Mouse (Mus musculus) testis, adult 2 months (tissue): ENCODE data around the gene Uxs1. TPM values are rescaled to one million over a fixed set of nuclear protein-coding genes. Genes with fewer than 3 reads are reported as not detected.

Source experiments
- H3K27ac ChIP-seq: fragments of 200-500 bp; 2 replicates; pipeline ENCODE4 v1.5.1; 2012; ENCODE audit warnings: low read depth, low read length; ENCODE audit not compliant: control insufficient read depth, insufficient read depth
- H3K27me3 ChIP-seq: fragments of 200-500 bp; 2 replicates; pipeline ENCODE4 v1.6.1; 2012; ENCODE audit warnings: mild to moderate bottlenecking, low read length, moderate library complexity; ENCODE audit not compliant: control insufficient read depth, insufficient read depth
- H3K36me3 ChIP-seq: fragments of 200-500 bp; 2 replicates; pipeline ENCODE4 v1.6.1; 2012; ENCODE audit warnings: mild to moderate bottlenecking, low read length; ENCODE audit not compliant: control insufficient read depth, insufficient read depth
- H3K4me1 ChIP-seq: fragments of 200-500 bp; 2 replicates; pipeline ENCODE4 v1.6.1; 2012; ENCODE audit warnings: low read length; ENCODE audit not compliant: control insufficient read depth, insufficient read depth
- H3K4me3 ChIP-seq: fragments of 200-500 bp; 2 replicates; pipeline ENCODE4 v1.5.1; 2012; ENCODE audit warnings: low read depth, mild to moderate bottlenecking, low read length, moderate library complexity, mixed read lengths; ENCODE audit not compliant: control insufficient read depth
- CTCF ChIP-seq: fragments of 200-500 bp; IDR thresholded peaks from 2 replicates; pipeline ENCODE4 v1.5.1; 2012; ENCODE audit warnings: low read depth, mild to moderate bottlenecking, inconsistent platforms, low read length, moderate library complexity; ENCODE audit not compliant: control insufficient read depth, insufficient read depth, insufficient replicate concordance
- POLR2A ChIP-seq: fragments of 200-500 bp; IDR thresholded peaks from 2 replicates; pipeline ENCODE4 v1.6.1; 2012; ENCODE audit warnings: low read depth, mild to moderate bottlenecking, inconsistent platforms, low read length, moderate library complexity; ENCODE audit not compliant: control insufficient read depth
- polyA plus RNA-seq: library from polyadenylated mRNA; depleted of rRNA; stranded (reverse); fragments of >200 nt; gene quantifications from 2 replicates; pipeline ENCODE4 v1.2.3, GENCODE M21; 2012

Uxs1 gene
- polyA plus RNA-seq, 1 experiment: 23.7 TPM

- TF ChIP-seq POLR2A (no peak), CTCF (no peak)
- H3K36me3 ChIP-seq: no peaks in the 10 kb centered on the region
These were observed 23.6 kb downstream of the Uxs1 start for GRCm38 (mm10) chr1:43803906-43804474.

DNA sequence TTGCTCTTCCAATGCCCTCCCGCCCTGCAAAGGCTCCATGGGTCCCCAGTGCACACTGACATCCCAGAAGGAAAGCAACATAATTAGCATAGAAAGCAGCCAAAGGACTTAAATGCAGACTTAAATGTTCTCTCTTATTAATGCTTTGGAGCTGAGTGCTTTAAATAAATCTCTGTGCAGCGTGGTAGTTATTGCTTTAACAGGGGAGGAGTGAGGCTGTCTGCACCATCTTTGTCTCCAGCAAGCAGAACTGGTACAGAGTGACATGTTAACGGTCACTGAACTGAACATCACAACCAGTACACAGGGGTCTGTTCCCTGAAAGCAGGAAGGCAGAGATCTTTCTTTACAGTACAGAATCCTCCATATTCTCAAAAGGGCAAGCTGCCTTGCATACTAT is 29.6 kb downstream of the Uxs1 start:
- H3K4me1 ChIP-seq: no peaks in the 10 kb centered on the region
- no peak for TF ChIP-seq POLR2A
- TF ChIP-seq CTCF: no peak
- no peaks in the 10 kb centered on the region for H3K27me3 ChIP-seq
- no peak overlapping the region for H3K27ac ChIP-seq
- H3K4me3 ChIP-seq: no peak overlapping the region
- H3K36me3 ChIP-seq: no peaks in the 10 kb centered on the region

More at GRCm38 (mm10) chr1:43803906-43804474, 23.6 kb downstream of the Uxs1 start:
- Histone ChIP-seq H3K4me1 (no peaks in the 10 kb centered on the region), H3K4me3 (no peak overlapping the region), H3K27me3 (no peaks in the 10 kb centered on the region), H3K27ac (no peak overlapping the region)

GRCm38 (mm10) chr1:43789765-43790164 is 37.8 kb downstream of the Uxs1 start:
- no peaks in the 10 kb centered on the region for H3K36me3 ChIP-seq
- H3K27ac ChIP-seq: no peak overlapping the region
- H3K27me3 ChIP-seq: no peaks in the 10 kb centered on the region
- no peak for TF ChIP-seq POLR2A
- no peak for TF ChIP-seq CTCF
- H3K4me3 ChIP-seq: no peak overlapping the region
- no peaks in the 10 kb centered on the region for H3K4me1 ChIP-seq

GRCm38 (mm10) chr1:43786711-43787110 is 40.9 kb downstream of the Uxs1 start:
- no peaks in the 10 kb centered on the region for H3K27me3 ChIP-seq
- TF ChIP-seq CTCF (no peak), POLR2A (no peak)
- no peaks in the 10 kb centered on the region for H3K36me3 ChIP-seq
- no peak overlapping the region for H3K4me3 ChIP-seq
- no peaks in the 10 kb centered on the region for H3K4me1 ChIP-seq
- no peak overlapping the region for H3K27ac ChIP-seq

GRCm38 (mm10) chr1:43785316-43785715 is 42.3 kb downstream of the Uxs1 start:
- Histone ChIP-seq H3K27me3 (no peaks in the 10 kb centered on the region), H3K4me3 (no peak overlapping the region), H3K4me1 (no peaks in the 10 kb centered on the region), H3K36me3 (no peaks in the 10 kb centered on the region), H3K27ac (no peak overlapping the region)
- no peak for TF ChIP-seq POLR2A
- TF ChIP-seq CTCF: no peak

DNA sequence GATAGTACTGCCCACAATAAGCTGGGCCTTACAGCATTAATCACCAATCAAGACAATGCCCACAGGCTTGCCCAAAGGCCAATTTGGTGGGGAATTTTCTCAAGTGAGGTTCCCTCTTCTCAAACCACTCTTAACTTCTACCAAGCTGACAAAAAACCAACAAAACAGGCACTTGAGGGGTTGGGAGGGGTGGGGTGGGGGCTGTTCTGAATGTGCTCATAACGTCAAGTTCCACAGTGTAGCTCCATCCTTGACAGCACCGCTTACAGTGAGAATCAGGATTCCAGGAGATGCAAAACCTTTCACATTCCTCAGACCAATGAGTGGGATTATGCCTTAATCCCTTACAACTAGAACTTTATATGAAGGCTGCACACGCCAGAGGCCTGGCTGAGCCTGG is 44.4 kb downstream of the Uxs1 start:
- H3K4me3 ChIP-seq: no peak overlapping the region
- H3K4me1 ChIP-seq: no peaks in the 10 kb centered on the region
- no peaks in the 10 kb centered on the region for H3K27me3 ChIP-seq
- H3K36me3 ChIP-seq: no peaks in the 10 kb centered on the region
- TF ChIP-seq CTCF: no peak
- no peak for TF ChIP-seq POLR2A
- no peak overlapping the region for H3K27ac ChIP-seq

DNA sequence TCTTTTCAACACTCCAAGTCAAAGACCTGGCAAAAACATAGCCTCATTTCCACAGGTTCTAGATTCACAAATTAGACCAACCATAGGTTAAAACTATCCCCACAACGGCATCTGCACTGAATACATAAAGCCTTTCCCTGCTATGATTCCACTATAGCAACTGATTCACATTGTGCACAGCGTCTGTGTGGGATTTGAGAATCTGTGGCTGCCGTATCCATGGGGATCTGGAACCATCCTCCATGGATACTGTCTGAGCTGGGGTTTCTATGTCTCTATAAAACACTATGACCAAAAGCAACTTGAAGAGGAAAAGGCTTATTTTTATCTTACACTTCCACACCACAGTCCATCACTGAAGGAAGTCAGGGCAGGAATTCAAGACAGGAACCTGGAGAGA is 44.9 kb downstream of the Uxs1 start:
- no peak overlapping the region for H3K4me3 ChIP-seq
- no peaks in the 10 kb centered on the region for H3K4me1 ChIP-seq
- TF ChIP-seq CTCF (no peak), POLR2A (no peak)
- no peak overlapping the region for H3K27ac ChIP-seq
- no peaks in the 10 kb centered on the region for H3K36me3 ChIP-seq
- no peaks in the 10 kb centered on the region for H3K27me3 ChIP-seq

DNA sequence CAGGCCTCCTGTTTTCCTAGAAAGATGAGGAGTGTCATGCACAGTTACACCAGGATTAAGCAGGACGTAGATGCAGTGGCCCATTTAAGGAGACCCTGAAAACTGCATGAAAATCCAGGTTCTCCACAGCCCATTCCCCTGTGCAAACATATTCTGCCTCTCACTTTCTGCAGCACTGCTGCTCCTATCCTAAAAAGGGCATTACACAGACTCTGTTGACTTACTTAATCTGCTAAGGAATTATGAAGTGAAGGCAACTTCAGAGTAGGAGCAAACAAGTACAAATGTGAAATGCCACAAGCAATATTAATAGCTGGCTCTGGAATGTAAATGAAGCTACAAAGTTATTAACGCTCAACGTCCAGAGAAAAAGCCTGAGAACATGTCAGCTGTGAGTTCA is 45.9 kb downstream of the Uxs1 start:
- Histone ChIP-seq H3K4me3 (no peak overlapping the region), H3K4me1 (no peaks in the 10 kb centered on the region), H3K36me3 (no peaks in the 10 kb centered on the region), H3K27me3 (no peaks in the 10 kb centered on the region), H3K27ac (no peak overlapping the region)
- no peak for TF ChIP-seq POLR2A
- TF ChIP-seq CTCF: no peak
